Mouse (Mus musculus) gastrocnemius, adult 8-10 months (tissue): ENCODE measurements around the gene Hamp2. TPM values are rescaled to one million over a fixed set of nuclear protein-coding genes. Genes with fewer than 3 reads are reported as not detected.

Experiments used
- DNase-seq, 2 experiments: peaks; one replicate each; pipeline ENCODE4 v3.0.0; 2022; ENCODE audit warnings: low spot score in 2 of 2
- total RNA-seq, 4 experiments: library from RNA; stranded (reverse); gene quantifications; 2 replicates each; pipeline ENCODE4 v1.2.4; 2022

Hamp2 gene
- total RNA-seq, 4 experiments from 2014 or later, result not detected

- no peak for DNase-seq
Observed at GRCm38 (mm10) chr7:30892515-30892914, 32.0 kb downstream of the Hamp2 start.

GRCm38 (mm10) chr7:30891746-30892145, 32.7 kb downstream of the Hamp2 start:
- no peak for DNase-seq

- no peak for DNase-seq
Observed at GRCm38 (mm10) chr7:30890681-30891080, 33.8 kb downstream of the Hamp2 start.

GRCm38 (mm10) chr7:30888786-30889185, 35.7 kb downstream of the Hamp2 start:
- no peak for DNase-seq

- DNase-seq, result no peak
Observed at GRCm38 (mm10) chr7:30887568-30888188, 36.8 kb downstream of the Hamp2 start.

GRCm38 (mm10) chr7:30886852-30887251, 37.6 kb downstream of the Hamp2 start:
- no peak for DNase-seq

GRCm38 (mm10) chr7:30884047-30884446, 40.4 kb downstream of the Hamp2 start:
- no peak for DNase-seq

GRCm38 (mm10) chr7:30881367-30881766, 43.1 kb downstream of the Hamp2 start:
- no peak for DNase-seq

- DNase-seq, result no peak
Observed at GRCm38 (mm10) chr7:30880176-30880575, 44.3 kb downstream of the Hamp2 start, which contains the start of gene Cd22. Cd22 (minus strand) TSS chr7:30880342.

- DNase-seq, result no peak
Observed at GRCm38 (mm10) chr7:30878950-30879349, 45.5 kb downstream of the Hamp2 start.

- peak; percentile 40 to 45 for DNase-seq
Observed at GRCm38 (mm10) chr7:30873083-30873482, 51.4 kb downstream of the Hamp2 start.

Other genes starting within 250 kb of the Hamp2 start
- gene 2200002J24Rik, start 225.8 kb downstream of the Hamp2 start, total RNA-seq, result not detected
- gene Atp4a, start 212.5 kb downstream of the Hamp2 start, total RNA-seq, result 1 to 10 TPM in 1 of 4 experiments, under 1 TPM in 1, not detected in 2; 0.31 to 1.4 TPM
- gene Tmem147, start 195.1 kb downstream of the Hamp2 start, total RNA-seq, result 100 to 1,000 TPM; 215 to 260 (median 249) TPM
- gene Gapdhs, start 181.0 kb downstream of the Hamp2 start, total RNA-seq, result not detected
- 1 to 10 TPM in 2 of 4 experiments, under 1 TPM in 2; 0.53 to 2.0 (median 1.4) TPM for gene Sbsn, start 173.2 kb downstream of the Hamp2 start, total RNA-seq
- gene Dmkn, start 160.9 kb downstream of the Hamp2 start, total RNA-seq, result 1 to 10 TPM in 1 of 4 experiments, under 1 TPM in 1, not detected in 2; 0.48 to 1.0 TPM
- 1 to 10 TPM in 3 of 4 experiments, not detected in 1; 1.7 to 3.5 (median 2.0) TPM for gene Krtdap, start 136.8 kb downstream of the Hamp2 start, total RNA-seq
- gene Ffar2, start 100.9 kb downstream of the Hamp2 start, total RNA-seq, result 1 to 10 TPM in 2 of 4 experiments, under 1 TPM in 1, not detected in 1; 0.21 to 1.2 (median 1.2) TPM
- gene Ffar3, start 68.5 kb downstream of the Hamp2 start, total RNA-seq, result not detected
- gene Ffar1, start 63.1 kb downstream of the Hamp2 start, total RNA-seq, result not detected
- gene Cd22, start 44.3 kb downstream of the Hamp2 start, total RNA-seq, result not detected
- under 1 TPM in 3 of 4 experiments, not detected in 1; 0.47 to 0.65 (median 0.56) TPM for gene Mag, start 9.8 kb downstream of the Hamp2 start, total RNA-seq
- under 1 TPM in 1 of 4 experiments, not detected in 3; 0.86 TPM for gene Hamp, start 19.4 kb upstream of the Hamp2 start, total RNA-seq
- gene Usf2, start 32.1 kb upstream of the Hamp2 start, total RNA-seq, result 10 to 100 TPM; 75.5 to 96.0 (median 89.5) TPM
- gene Lsr, start 48.8 kb upstream of the Hamp2 start, total RNA-seq, result under 1 TPM in 3 of 4 experiments, not detected in 1; 0.29 to 0.56 (median 0.54) TPM
- gene Fam187b, start 49.1 kb upstream of the Hamp2 start, total RNA-seq, result under 1 TPM in 1 of 4 experiments, not detected in 3; 0.19 TPM
- gene Fxyd5, start 117.8 kb upstream of the Hamp2 start, total RNA-seq, result 1 to 10 TPM; 4.7 to 8.7 (median 6.1) TPM
- gene Fxyd7, start 126.8 kb upstream of the Hamp2 start, total RNA-seq, result 1 to 10 TPM in 2 of 4 experiments, under 1 TPM in 1, not detected in 1; 0.99 to 1.3 (median 1.3) TPM
- 100 to 1,000 TPM; 556 to 826 (median 679) TPM for gene Fxyd1, start 132.5 kb upstream of the Hamp2 start, total RNA-seq
- 1 to 10 TPM; 1.4 to 3.5 (median 2.3) TPM for gene Lgi4, start 134.7 kb upstream of the Hamp2 start, total RNA-seq
- 1 to 10 TPM in 2 of 4 experiments, under 1 TPM in 2; 0.77 to 1.3 (median 0.92) TPM for gene Fxyd3, start 152.0 kb upstream of the Hamp2 start, total RNA-seq
- gene Hpn, start 190.6 kb upstream of the Hamp2 start, total RNA-seq, result 10 to 100 TPM; 15.2 to 21.0 (median 17.7) TPM
- gene Scn1b, start 202.3 kb upstream of the Hamp2 start, total RNA-seq, result 1,000 to 10,000 TPM in 1 of 4 experiments, 100 to 1,000 TPM in 3; 780 to 1,106 (median 929) TPM
- 10 to 100 TPM; 30.7 to 40.2 (median 33.3) TPM for gene Gramd1a, start 231.2 kb upstream of the Hamp2 start, total RNA-seq